Mouse (Mus musculus) mouse trophoblast stem cell (cell line): ENCODE results near the gene I0C0044D17Rik.

Experiments used
- in situ Hi-C, 2 experiments: fragments of 300-500 bp; cut with MseI, MboI; formaldehyde crosslinking; loops; 2 replicates in 1 of 2; 3 replicates in 1 of 2; pipeline ENCODE4 v1.15.1; 2025

Gene I0C0044D17Rik

DNA sequence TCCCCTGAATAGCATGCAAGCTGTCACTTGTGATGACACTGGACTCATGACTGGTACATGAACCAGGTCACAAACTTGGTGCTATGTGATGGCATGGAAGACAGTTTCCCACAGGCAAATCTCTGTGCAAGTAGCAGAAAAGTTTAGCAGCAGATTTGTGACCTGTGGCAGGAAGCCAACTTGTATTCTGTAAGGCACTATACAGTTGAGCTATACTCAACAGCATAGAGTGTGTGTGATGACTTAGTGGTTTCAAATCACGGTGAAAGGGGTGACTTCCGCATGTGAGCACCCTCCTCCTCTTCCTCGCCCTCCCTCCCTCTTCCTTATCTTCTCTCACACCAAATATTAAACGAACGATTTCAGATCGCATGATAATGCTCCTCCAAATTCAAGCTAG, 46.2 kb downstream of the I0C0044D17Rik start:
- in situ Hi-C loops, result no loop called here

DNA sequence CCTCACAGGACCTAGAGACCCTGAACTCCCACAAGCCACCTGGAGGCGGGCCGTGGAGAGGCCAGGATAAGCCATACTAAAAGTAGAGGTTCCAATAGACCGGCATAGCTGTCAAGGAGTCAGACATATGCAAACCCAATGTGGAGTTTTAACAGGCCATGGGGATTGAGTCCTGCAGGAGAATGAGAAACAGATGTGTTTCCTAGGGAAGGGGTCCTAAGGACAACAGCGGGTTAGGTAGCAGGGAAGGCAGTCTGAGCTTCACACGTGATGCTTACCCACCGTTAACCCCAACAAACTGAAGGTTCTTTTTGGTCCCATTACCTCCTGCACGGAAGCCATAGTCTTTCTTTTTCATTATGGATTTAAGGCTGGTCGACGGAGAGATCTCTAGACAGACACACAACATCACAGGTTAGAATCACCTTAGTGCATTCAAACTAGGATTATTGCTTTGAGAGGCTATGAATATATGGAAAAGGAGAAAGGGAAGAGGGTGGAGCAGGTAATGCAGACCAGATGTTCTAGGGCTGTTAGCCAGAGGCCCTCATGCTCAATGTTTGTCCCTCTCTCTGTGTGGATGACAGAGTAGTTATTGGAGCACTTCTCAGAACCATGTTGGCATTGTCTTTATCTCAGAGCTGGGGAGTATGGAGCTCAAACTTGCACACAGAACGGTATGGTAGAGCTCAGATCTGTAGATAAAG, 46.8 kb downstream of the I0C0044D17Rik start:
- in situ Hi-C loops, result no loop called here

DNA sequence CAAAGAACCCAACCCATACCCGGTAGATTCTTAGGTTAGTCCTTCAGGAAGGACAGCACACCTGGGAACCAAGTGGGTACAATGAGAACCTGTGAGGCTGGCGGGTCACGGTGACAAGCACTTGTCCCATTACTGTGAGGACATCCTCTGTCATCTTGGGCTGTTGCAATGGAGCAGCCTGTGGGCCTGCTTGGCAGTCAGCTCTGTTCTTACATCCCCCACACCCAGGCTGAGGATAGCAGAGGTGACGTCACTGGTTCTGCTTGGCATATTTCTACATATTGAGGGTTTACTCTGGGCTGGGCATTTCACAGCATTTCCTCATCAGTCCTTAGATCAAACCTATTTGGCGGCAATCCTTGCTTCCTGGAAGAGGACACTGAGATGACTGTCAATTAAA, 49.9 kb downstream of the I0C0044D17Rik start:
- in situ Hi-C loops, result no loop called here
